Mouse (Mus musculus) megakaryocyte, embryonic 14.5 days (primary cell): ENCODE results near the gene Zfp943.
"Not testable (repeated sequence)": the region's sequence is repeated elsewhere in the genome, so short reads cannot be mapped to it uniquely, and the experiment has no call there.

ENCODE experiments used
- FLI1 ChIP-seq: IDR thresholded peaks from 2 replicates; pipeline ENCODE4 v1.6.1; 2012; ENCODE audit warnings: low read length, inconsistent platforms, mixed read lengths
- GATA1 ChIP-seq: IDR thresholded peaks from 3 replicates; pipeline ENCODE4 v1.6.1; 2012; ENCODE audit warnings: mixed read lengths, low read length, inconsistent platforms, borderline replicate concordance

GRCm38 (mm10) chr17:21962107-21962907 is at the start of gene Zfp943, which contains the start of gene Zfp942:
- TF ChIP-seq GATA1, FLI1: not testable (repeated sequence)
